Mouse (Mus musculus) CH12.LX (cell line): Measurements from ENCODE around the gene Itpr1. TPM values are rescaled to one million over a fixed set of nuclear protein-coding genes. Genes with fewer than 3 reads are reported as not detected.

Experiments
- DNase-seq: peaks from one replicate; pipeline ENCODE4 v3.0.0-alpha.2; 2013; ENCODE audit errors: extremely low read depth
- H3K27ac ChIP-seq: 2 replicates; pipeline ENCODE4 v1.5.1; 2012; ENCODE audit warnings: low read depth, mild to moderate bottlenecking, control low read depth, moderate library complexity; ENCODE audit not compliant: insufficient read depth
- H3K27me3 ChIP-seq: replicated peaks from 2 replicates; pipeline ENCODE3; 2012; ENCODE audit warnings: inconsistent platforms
- H3K36me3 ChIP-seq, 2 experiments: replicated peaks in 1 of 2; 2 replicates each; pipeline versions ENCODE3 to v1.6.1; 2012; ENCODE audit warnings: inconsistent platforms in 1 of 2, low read length in 1 of 2, mild to moderate bottlenecking in 1 of 2, mixed read lengths in 1 of 2, moderate library complexity in 1 of 2; ENCODE audit not compliant: control insufficient read depth in 1 of 2, insufficient read depth in 1 of 2
- H3K4me1 ChIP-seq, 2 experiments: 2 replicates each; pipeline ENCODE4 v1.6.1; 2012; ENCODE audit warnings: inconsistent platforms in 1 of 2, moderate library complexity in 1 of 2; ENCODE audit not compliant: insufficient read depth in 2 of 2, control insufficient read depth in 1 of 2
- H3K4me2 ChIP-seq: 2 replicates; pipeline ENCODE4 v1.6.1; 2012; ENCODE audit warnings: low read depth, mild to moderate bottlenecking, control low read depth; ENCODE audit not compliant: poor library complexity, insufficient read depth, severe bottlenecking
- H3K4me3 ChIP-seq, 3 experiments: fragments of 150-350 bp in 1 of 3; sonication (generic) in 1 of 3; replicated peaks in 1 of 3; 2 replicates each; pipeline versions ENCODE3 to v1.5.1; 2011 to 2012; ENCODE audit warnings: low read depth in 2 of 3, low read length in 2 of 3, mild to moderate bottlenecking in 2 of 3, moderate library complexity in 2 of 3, control low read depth in 1 of 3, improper control_type of control experiment in 1 of 3, inconsistent platforms in 1 of 3, mixed read lengths in 1 of 3; ENCODE audit not compliant: poor library complexity in 1 of 3
- H3K79me2 ChIP-seq: replicated peaks from 2 replicates; pipeline ENCODE4 v1.6.1; 2012; ENCODE audit warnings: mild to moderate bottlenecking, moderate library complexity; ENCODE audit not compliant: control insufficient read depth, poor library complexity, insufficient read depth, severe bottlenecking; ENCODE audit errors: extremely low read depth
- H3K9ac ChIP-seq: 2 replicates; pipeline ENCODE4 v1.6.1; 2012; ENCODE audit warnings: low read depth, mild to moderate bottlenecking, control low read depth, moderate library complexity; ENCODE audit not compliant: insufficient read depth
- H3K9me3 ChIP-seq: replicated peaks from 2 replicates; pipeline ENCODE3; 2012; ENCODE audit warnings: low read length, inconsistent platforms, mixed read lengths
- BHLHE40 ChIP-seq: IDR thresholded peaks from 2 replicates; pipeline ENCODE4 v1.6.1; 2011; ENCODE audit warnings: mild to moderate bottlenecking, low read depth, low read length, improper control_type of control experiment
- CHD2 ChIP-seq: IDR thresholded peaks from 2 replicates; pipeline ENCODE4 v1.6.1; 2011; ENCODE audit warnings: low read length, improper control_type of control experiment
- CTCF ChIP-seq, 2 experiments: IDR thresholded peaks in 1 of 2; conservative IDR thresholded peaks in 1 of 2; 2 replicates each; pipeline ENCODE4 v1.5.1; 2011 to 2012; ENCODE audit warnings: low read depth in 2 of 2, low read length in 2 of 2, improper control_type of control experiment in 1 of 2, inconsistent platforms in 1 of 2, mild to moderate bottlenecking in 1 of 2, moderate library complexity in 1 of 2
- ELF1 ChIP-seq: IDR thresholded peaks from 2 replicates; pipeline ENCODE4 v1.6.1; 2014; ENCODE audit warnings: low read depth, mild to moderate bottlenecking, inconsistent platforms, low read length, improper control_type of control experiment
- EP300 ChIP-seq: IDR thresholded peaks from 2 replicates; pipeline ENCODE4 v1.6.1; 2011; ENCODE audit warnings: low read length, improper control_type of control experiment
- GABPA ChIP-seq: IDR thresholded peaks from 2 replicates; pipeline ENCODE4 v1.6.1; 2012; ENCODE audit warnings: low read depth, low read length, improper control_type of control experiment, inconsistent platforms; ENCODE audit not compliant: insufficient replicate concordance
- HCFC1 ChIP-seq: IDR thresholded peaks from 2 replicates; pipeline ENCODE4 v1.6.1; 2012; ENCODE audit warnings: low read depth, mild to moderate bottlenecking, inconsistent platforms, low read length, improper control_type of control experiment
- IRF4 ChIP-seq: IDR thresholded peaks from 2 replicates; pipeline ENCODE4 v1.6.1; 2014; ENCODE audit warnings: low read depth, mild to moderate bottlenecking, inconsistent platforms, low read length, improper control_type of control experiment
- JUN ChIP-seq: IDR thresholded peaks from 2 replicates; pipeline ENCODE4 v1.6.1; 2011; ENCODE audit warnings: low read depth, mild to moderate bottlenecking, low read length, improper control_type of control experiment, moderate library complexity; ENCODE audit not compliant: insufficient read depth
- JUND ChIP-seq: conservative IDR thresholded peaks from 2 replicates; pipeline ENCODE4 v1.6.1; 2011; ENCODE audit warnings: low read depth, low read length, improper control_type of control experiment
- KAT2A ChIP-seq: IDR thresholded peaks from 2 replicates; pipeline ENCODE4 v1.6.1; 2012; ENCODE audit warnings: low read length, improper control_type of control experiment, inconsistent platforms; ENCODE audit not compliant: insufficient replicate concordance
- MAFK ChIP-seq: IDR thresholded peaks from 2 replicates; pipeline ENCODE4 v1.6.1; 2011; ENCODE audit warnings: low read length, improper control_type of control experiment; ENCODE audit not compliant: insufficient replicate concordance
- MAX ChIP-seq: IDR thresholded peaks from 2 replicates; pipeline ENCODE4 v1.6.1; 2011; ENCODE audit warnings: low read length, improper control_type of control experiment
- MEF2A ChIP-seq: IDR thresholded peaks from 2 replicates; pipeline ENCODE4 v1.6.1; 2014; ENCODE audit warnings: low read depth, mild to moderate bottlenecking, inconsistent platforms, low read length, improper control_type of control experiment, borderline replicate concordance
- MYC ChIP-seq: IDR thresholded peaks from 2 replicates; pipeline ENCODE4 v1.6.1; 2011; ENCODE audit warnings: low read depth, mild to moderate bottlenecking, improper control_type of control experiment, low read length
- NELFE ChIP-seq: IDR thresholded peaks from 2 replicates; pipeline ENCODE4 v1.6.1; 2011; ENCODE audit warnings: low read depth, low read length, improper control_type of control experiment
- NRF1 ChIP-seq: IDR thresholded peaks from 2 replicates; pipeline ENCODE4 v1.6.1; 2014; ENCODE audit warnings: low read depth, mild to moderate bottlenecking, inconsistent platforms, low read length, improper control_type of control experiment, moderate library complexity
- PAX5 ChIP-seq: IDR thresholded peaks from 2 replicates; pipeline ENCODE4 v1.6.1; 2012; ENCODE audit warnings: low read length, inconsistent platforms, mixed read lengths
- POLR2A ChIP-seq: IDR thresholded peaks from 2 replicates; pipeline ENCODE4 v1.6.1; 2011; ENCODE audit warnings: low read depth, mild to moderate bottlenecking, improper control_type of control experiment, low read length
- POLR2AphosphoS2 ChIP-seq: IDR thresholded peaks from 2 replicates; pipeline ENCODE4 v1.6.1; 2011; ENCODE audit warnings: low read depth, low read length, improper control_type of control experiment
- RAD21 ChIP-seq: IDR thresholded peaks from 2 replicates; pipeline ENCODE4 v1.6.1; 2011; ENCODE audit warnings: low read depth, mild to moderate bottlenecking, low read length, improper control_type of control experiment, moderate library complexity
- RCOR1 ChIP-seq: conservative IDR thresholded peaks from 2 replicates; pipeline ENCODE4 v1.6.1; 2012; ENCODE audit warnings: low read depth, mild to moderate bottlenecking, inconsistent platforms, low read length, improper control_type of control experiment
- SMC3 ChIP-seq: IDR thresholded peaks from 2 replicates; pipeline ENCODE4 v1.6.1; 2011; ENCODE audit warnings: low read depth, low read length, improper control_type of control experiment
- TBP ChIP-seq: conservative IDR thresholded peaks from 2 replicates; pipeline ENCODE4 v1.6.1; 2011; ENCODE audit warnings: low read depth, low read length, improper control_type of control experiment
- TCF12 ChIP-seq: IDR thresholded peaks from 2 replicates; pipeline ENCODE4 v1.6.1; 2014; ENCODE audit warnings: low read depth, mild to moderate bottlenecking, inconsistent platforms, low read length, improper control_type of control experiment
- USF1 ChIP-seq: IDR thresholded peaks from 2 replicates; pipeline ENCODE4 v1.6.1; 2014; ENCODE audit warnings: low read depth, mild to moderate bottlenecking, inconsistent platforms, low read length, improper control_type of control experiment
- USF2 ChIP-seq: conservative IDR thresholded peaks from 2 replicates; pipeline ENCODE4 v1.6.1; 2011; ENCODE audit warnings: low read depth, low read length, improper control_type of control experiment
- ZC3H11A ChIP-seq: IDR thresholded peaks from 2 replicates; pipeline ENCODE4 v1.6.1; 2012; ENCODE audit warnings: low read depth, mild to moderate bottlenecking, inconsistent platforms, low read length, improper control_type of control experiment
- ZKSCAN1 ChIP-seq: IDR thresholded peaks from 2 replicates; pipeline ENCODE4 v1.6.1; 2012; ENCODE audit warnings: low read depth, inconsistent platforms, low read length, improper control_type of control experiment, borderline replicate concordance
- dilution Hi-C: fragments of 300-500 bp; cut with MboI; formaldehyde crosslinking; loops from 2 replicates; pipeline ENCODE4 v1.14.3; 2020; ENCODE audit warnings: low sequenced_read_pairs; ENCODE audit not compliant: extremely low pct_unique_long_range_greater_than_20kb, extremely low pct_ligation_motif_present
- in situ Hi-C: fragments of 300-500 bp; cut with MboI; formaldehyde crosslinking; loops from 3 replicates; pipeline ENCODE4 v1.14.3; 2019; ENCODE audit warnings: low sequenced_read_pairs, low pct_ligation_motif_present, low pct_unique_long_range_greater_than_20kb, mixed read lengths
- polyA plus RNA-seq: library from polyadenylated mRNA; unstranded; fragments of >175 nt; gene quantifications from 2 replicates; pipeline ENCODE4 v1.2.1, GENCODE M21; 2012; ENCODE audit warnings: low read depth; ENCODE audit not compliant: insufficient read length
- total RNA-seq, 2 experiments: library from RNA; depleted of rRNA; stranded (reverse); fragments of 300-350 nt in 1 of 2; fragments of >200 nt in 1 of 2; gene quantifications; 2 replicates each; pipeline ENCODE4 v1.2.3; 2012 to 2014

The Itpr1 gene
- total and polyA plus RNA-seq, 3 experiments, result 42.8 to 73.1 (median 53.4) TPM

GRCm38 (mm10) chr6:108216091-108216490 is 3.2 kb downstream of the Itpr1 start:
- peaks cover 35% of the 10 kb centered on the region for H3K79me2 ChIP-seq
- H3K4me3 ChIP-seq, result no peak overlapping the region
- H3K9me3 ChIP-seq, result no peaks in the 10 kb centered on the region
- TF ChIP-seq JUND, result no peak
- no peak for TF ChIP-seq USF2
- TF ChIP-seq ZC3H11A, result no peak
- no peak for TF ChIP-seq NELFE
- no peak for TF ChIP-seq MEF2A
- no peak for TF ChIP-seq SMC3
- TF ChIP-seq ZKSCAN1, result no peak
- TF ChIP-seq MYC, result no peak
- TF ChIP-seq RAD21, result no peak
- TF ChIP-seq NRF1, result no peak
- no peak for TF ChIP-seq USF1
- no peak for TF ChIP-seq PAX5
- TF ChIP-seq CHD2, result no peak
- TF ChIP-seq IRF4, result no peak
- TF ChIP-seq RCOR1, result no peak
- TF ChIP-seq HCFC1, result no peak
- TF ChIP-seq ELF1, result no peak
- no peak for TF ChIP-seq JUN
- no peaks in the 10 kb centered on the region for H3K27me3 ChIP-seq
- peaks cover 8 to 51% of the 10 kb centered on the region in 2 experiments for H3K4me1 ChIP-seq
- no peak overlapping the region for H3K9ac ChIP-seq
- DNase-seq, result no peak
- no peak overlapping the region for H3K27ac ChIP-seq
- in situ Hi-C loops, result no loop called here
- dilution Hi-C loops, result no loop called here
- H3K4me2 ChIP-seq, result no peak overlapping the region
- H3K36me3 ChIP-seq, result peaks cover 7 to 52% of the 10 kb centered on the region in 2 experiments

GRCm38 (mm10) chr6:108216832-108217231 is 3.9 kb downstream of the Itpr1 start:
- H3K4me1 ChIP-seq, result peaks cover 8 to 51% of the 10 kb centered on the region in 2 experiments
- TF ChIP-seq CTCF (conservative IDR thresholded peaks at IDR 0.05 in 1 of 2, IDR thresholded peaks at IDR 0.05 in 1 of 2; ENCODE audit: low read depth in 2 of 2, low read length in 2 of 2), result no peak
- no peak for TF ChIP-seq MAFK
- TF ChIP-seq USF1, result no peak
- TF ChIP-seq ZC3H11A, result no peak
- TF ChIP-seq KAT2A, result no peak
- no peak for TF ChIP-seq HCFC1
- no peak for TF ChIP-seq GABPA
- no peak for TF ChIP-seq USF2
- no peak for TF ChIP-seq EP300
- no peak for TF ChIP-seq BHLHE40
- no peak for TF ChIP-seq POLR2A
- TF ChIP-seq JUN, result no peak
- no peak for TF ChIP-seq MYC
- no peak for TF ChIP-seq TBP
- TF ChIP-seq MAX, result no peak
- no peak for TF ChIP-seq POLR2AphosphoS2
- no peak for TF ChIP-seq TCF12
- H3K4me2 ChIP-seq, result no peak overlapping the region
- dilution Hi-C loops, result no loop called here
- H3K27me3 ChIP-seq, result no peaks in the 10 kb centered on the region
- peaks cover 42% of the 10 kb centered on the region for H3K79me2 ChIP-seq
- H3K27ac ChIP-seq, result no peak overlapping the region
- peaks cover 7 to 58% of the 10 kb centered on the region in 2 experiments for H3K36me3 ChIP-seq
- no peaks in the 10 kb centered on the region for H3K9me3 ChIP-seq
- in situ Hi-C loops, result no loop called here
- H3K4me3 ChIP-seq, result no peak overlapping the region
- DNase-seq, result no peak
- no peak overlapping the region for H3K9ac ChIP-seq
